Mouse (Mus musculus) lung, adult 2 months (tissue): Measurements from ENCODE around the gene Cfd.

ENCODE experiments used
- CTCF ChIP-seq: fragments of 200-500 bp; IDR thresholded peaks from 2 replicates; pipeline ENCODE4 v1.5.1; 2011; ENCODE audit warnings: mild to moderate bottlenecking, low read length, control low read depth; ENCODE audit not compliant: insufficient read depth
- POLR2A ChIP-seq: fragments of 200-500 bp; IDR thresholded peaks from 2 replicates; pipeline ENCODE4 v1.6.1; 2011; ENCODE audit warnings: low read depth, mild to moderate bottlenecking, control low read depth, low read length, borderline replicate concordance; ENCODE audit errors: extremely low read depth

- no peak for TF ChIP-seq CTCF
- no peak for TF ChIP-seq POLR2A
Observed at GRCm38 (mm10) chr10:79877174-79877573, 13.5 kb upstream of the Cfd start.
